Comparison of ENCODE assay signal across 15 mouse cellular contexts in the genomic region with DNA sequence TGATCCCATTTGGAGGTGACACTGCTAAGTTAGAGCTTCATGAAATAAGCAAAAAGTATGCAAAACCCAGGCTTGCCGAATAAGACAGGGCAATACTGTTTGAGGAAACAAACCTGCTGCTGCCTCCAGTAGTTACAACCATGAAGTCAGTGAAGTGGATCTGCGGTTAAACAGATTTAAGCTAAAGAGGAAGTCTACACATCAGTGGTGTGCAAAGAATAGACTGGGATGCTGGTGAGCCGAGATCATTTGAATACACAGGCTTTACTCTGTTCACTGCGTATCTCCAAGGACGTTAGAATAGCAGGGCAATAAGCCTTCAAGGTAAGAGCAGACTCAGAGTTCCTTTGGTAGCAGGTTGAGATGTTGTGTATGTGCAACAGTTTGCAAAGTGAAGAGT.
"Had no signal": no experiment of that assay in that cellular context is flagged by ENCODE, and none has a peak within 500 bp of the region (broad histone marks: within the 10 kb centered on the region; RNA-seq: fewer than 3 reads in every experiment).

No protein-coding gene starts in this region.

- H3K9me3 ChIP-seq: intestine, embryonic 15.5 days; kidney, embryonic 15.5 days; limb, embryonic 10.5 days; liver, embryonic 15.5 days had no signal

- H3K36me3 ChIP-seq: intestine, embryonic 15.5 days; kidney, embryonic 15.5 days; limb, embryonic 10.5 days; liver, embryonic 15.5 days had no signal

- H3K27me3 ChIP-seq: intestine, embryonic 15.5 days; kidney, embryonic 15.5 days; liver, embryonic 15.5 days; megakaryocyte, embryonic 14.5 days had no signal

- H3K27ac ChIP-seq: intestine, embryonic 15.5 days; kidney, embryonic 15.5 days; left cerebral cortex, adult 2 months; limb, embryonic 10.5 days; liver, embryonic 15.5 days had no signal

- DNase-seq: kidney, adult 2 months; kidney, postnatal 14 days; lung, embryonic 14.5 days; lung, postnatal 14 days; thymus, adult 18-20 months; thymus, postnatal 25 days had no signal

- ATAC-seq: intestine, embryonic 15.5 days; midbrain, embryonic 16.5 days had no signal

- H3K4me2 ChIP-seq: intestine, embryonic 15.5 days; kidney, embryonic 15.5 days; liver, embryonic 11.5 days; liver, embryonic 15.5 days; lung, embryonic 14.5 days; midbrain, embryonic 11.5 days had no signal

- H3K4me1 ChIP-seq: intestine, embryonic 15.5 days; limb, embryonic 10.5 days; liver, embryonic 15.5 days; megakaryocyte, embryonic 14.5 days had no signal

- H3K4me3 ChIP-seq: intestine, embryonic 15.5 days; kidney, embryonic 15.5 days; left cerebral cortex, adult 2 months; limb, embryonic 10.5 days; liver, embryonic 15.5 days; megakaryocyte, embryonic 14.5 days had no signal

- H3K9ac ChIP-seq: intestine, embryonic 15.5 days; kidney, embryonic 15.5 days; liver, embryonic 15.5 days; lung, embryonic 14.5 days had no signal
